Mouse (Mus musculus): ENCODE data around the gene Man2b1.
"Not testable (repeated sequence)": the region's sequence is repeated elsewhere in the genome, so short reads cannot be mapped to it uniquely, and the experiment has no call there.

The Man2b1 gene

GRCm38 (mm10) chr8:85122995-85123394 is 39.9 kb downstream of the Man2b1 start, which contains the start of gene Zfp791:
Gene Zfp791, minus strand, starts transcription at chr8:85123095.
- DNase-seq (ENCODE audit: extremely low spot score) = no peak

GRCm38 (mm10) chr8:85123691-85124090 is 40.6 kb downstream of the Man2b1 start:
- no peak for DNase-seq (ENCODE audit: extremely low spot score)

- DNase-seq (ENCODE audit: extremely low spot score) = no peak
Measured at GRCm38 (mm10) chr8:85132335-85132734, 49.3 kb downstream of the Man2b1 start.

GRCm38 (mm10) chr8:85135690-85136089 is 52.6 kb downstream of the Man2b1 start:
- not testable (repeated sequence) for DNase-seq (ENCODE audit: extremely low spot score)

GRCm38 (mm10) chr8:85142516-85142915 is 59.4 kb downstream of the Man2b1 start:
- no peak for DNase-seq (ENCODE audit: extremely low spot score)

Measured in embryo, embryonic 9.5 days (tissue).